Mouse (Mus musculus): Measurements from ENCODE around the gene Socs3. TPM values are rescaled to one million over a fixed set of nuclear protein-coding genes. Genes with fewer than 3 reads are reported as not detected.

Gene Socs3
- total RNA-seq, 1 experiment from 2014 or later = 44.5 TPM

- ATAC-seq (replicated peaks in 1 of 2; ENCODE audit: insufficient read depth in 1 of 2, low FRiP score in 2 of 2, low TSS enrichment in 1 of 2, low read depth in 1 of 2, poor library complexity in 2 of 2, severe bottlenecking in 2 of 2) = peak; percentile 60 to 61; a peak in 3 of 4 replicates
These were observed 23.5 kb downstream of the Socs3 start for GRCm38 (mm10) chr11:117946195-117946979.

GRCm38 (mm10) chr11:117941848-117942247 lies 28.0 kb downstream of the Socs3 start:
- no peak for ATAC-seq (replicated peaks in 1 of 2; ENCODE audit: insufficient read depth in 1 of 2, low FRiP score in 2 of 2, low TSS enrichment in 1 of 2, low read depth in 1 of 2, poor library complexity in 2 of 2, severe bottlenecking in 2 of 2)

GRCm38 (mm10) chr11:117941325-117941834 lies 28.5 kb downstream of the Socs3 start:
- ATAC-seq (replicated peaks in 1 of 2; ENCODE audit: insufficient read depth in 1 of 2, low FRiP score in 2 of 2, low TSS enrichment in 1 of 2, low read depth in 1 of 2, poor library complexity in 2 of 2, severe bottlenecking in 2 of 2) = no peak

- no peak for ATAC-seq (replicated peaks in 1 of 2; ENCODE audit: insufficient read depth in 1 of 2, low FRiP score in 2 of 2, low TSS enrichment in 1 of 2, low read depth in 1 of 2, poor library complexity in 2 of 2, severe bottlenecking in 2 of 2)
These were observed 29.0 kb downstream of the Socs3 start for GRCm38 (mm10) chr11:117940881-117941280.

GRCm38 (mm10) chr11:117939741-117940285 lies 30.0 kb downstream of the Socs3 start:
- ATAC-seq (replicated peaks in 1 of 2; ENCODE audit: insufficient read depth in 1 of 2, low FRiP score in 2 of 2, low TSS enrichment in 1 of 2, low read depth in 1 of 2, poor library complexity in 2 of 2, severe bottlenecking in 2 of 2) = peak in 1 of 2 experiments; percentile 67; a peak in 2 of 4 replicates

GRCm38 (mm10) chr11:117939004-117939730 lies 30.7 kb downstream of the Socs3 start:
- no peak for ATAC-seq (replicated peaks in 1 of 2; ENCODE audit: insufficient read depth in 1 of 2, low FRiP score in 2 of 2, low TSS enrichment in 1 of 2, low read depth in 1 of 2, poor library complexity in 2 of 2, severe bottlenecking in 2 of 2)

GRCm38 (mm10) chr11:117936202-117936601 lies 33.6 kb downstream of the Socs3 start:
- ATAC-seq (replicated peaks in 1 of 2; ENCODE audit: insufficient read depth in 1 of 2, low FRiP score in 2 of 2, low TSS enrichment in 1 of 2, low read depth in 1 of 2, poor library complexity in 2 of 2, severe bottlenecking in 2 of 2) = no peak

GRCm38 (mm10) chr11:117935616-117936015 lies 34.2 kb downstream of the Socs3 start:
- no peak for ATAC-seq (replicated peaks in 1 of 2; ENCODE audit: insufficient read depth in 1 of 2, low FRiP score in 2 of 2, low TSS enrichment in 1 of 2, low read depth in 1 of 2, poor library complexity in 2 of 2, severe bottlenecking in 2 of 2)

- no peak for ATAC-seq (replicated peaks in 1 of 2; ENCODE audit: insufficient read depth in 1 of 2, low FRiP score in 2 of 2, low TSS enrichment in 1 of 2, low read depth in 1 of 2, poor library complexity in 2 of 2, severe bottlenecking in 2 of 2)
These were observed 35.1 kb downstream of the Socs3 start for GRCm38 (mm10) chr11:117934576-117935368.

- no peak for ATAC-seq (replicated peaks in 1 of 2; ENCODE audit: insufficient read depth in 1 of 2, low FRiP score in 2 of 2, low TSS enrichment in 1 of 2, low read depth in 1 of 2, poor library complexity in 2 of 2, severe bottlenecking in 2 of 2)
These were observed 35.7 kb downstream of the Socs3 start for GRCm38 (mm10) chr11:117934168-117934567.

GRCm38 (mm10) chr11:117932195-117932594 lies 37.7 kb downstream of the Socs3 start:
- no peak for ATAC-seq (replicated peaks in 1 of 2; ENCODE audit: insufficient read depth in 1 of 2, low FRiP score in 2 of 2, low TSS enrichment in 1 of 2, low read depth in 1 of 2, poor library complexity in 2 of 2, severe bottlenecking in 2 of 2)

- ATAC-seq (replicated peaks in 1 of 2; ENCODE audit: insufficient read depth in 1 of 2, low FRiP score in 2 of 2, low TSS enrichment in 1 of 2, low read depth in 1 of 2, poor library complexity in 2 of 2, severe bottlenecking in 2 of 2) = no peak
These were observed 38.3 kb downstream of the Socs3 start for GRCm38 (mm10) chr11:117931576-117931975.

- ATAC-seq (replicated peaks in 1 of 2; ENCODE audit: insufficient read depth in 1 of 2, low FRiP score in 2 of 2, low TSS enrichment in 1 of 2, low read depth in 1 of 2, poor library complexity in 2 of 2, severe bottlenecking in 2 of 2) = 0 out of 4 replicates have a peak, but pooled peaks have one; percentile 12 to 14
These were observed 39.0 kb downstream of the Socs3 start for GRCm38 (mm10) chr11:117930781-117931338.

- no peak for ATAC-seq (replicated peaks in 1 of 2; ENCODE audit: insufficient read depth in 1 of 2, low FRiP score in 2 of 2, low TSS enrichment in 1 of 2, low read depth in 1 of 2, poor library complexity in 2 of 2, severe bottlenecking in 2 of 2)
These were observed 44.3 kb downstream of the Socs3 start for GRCm38 (mm10) chr11:117925541-117925940.

GRCm38 (mm10) chr11:117924466-117924865 lies 45.4 kb downstream of the Socs3 start:
- ATAC-seq (replicated peaks in 1 of 2; ENCODE audit: insufficient read depth in 1 of 2, low FRiP score in 2 of 2, low TSS enrichment in 1 of 2, low read depth in 1 of 2, poor library complexity in 2 of 2, severe bottlenecking in 2 of 2) = no peak

GRCm38 (mm10) chr11:117923279-117923678 lies 46.6 kb downstream of the Socs3 start:
- ATAC-seq (replicated peaks in 1 of 2; ENCODE audit: insufficient read depth in 1 of 2, low FRiP score in 2 of 2, low TSS enrichment in 1 of 2, low read depth in 1 of 2, poor library complexity in 2 of 2, severe bottlenecking in 2 of 2) = no peak

GRCm38 (mm10) chr11:117919211-117919610 lies 50.6 kb downstream of the Socs3 start:
- ATAC-seq (replicated peaks in 1 of 2; ENCODE audit: insufficient read depth in 1 of 2, low FRiP score in 2 of 2, low TSS enrichment in 1 of 2, low read depth in 1 of 2, poor library complexity in 2 of 2, severe bottlenecking in 2 of 2) = no peak

Data from hematopoietic stem cell, adult 5-6 weeks (primary cell).